Mouse (Mus musculus) cerebellum, adult (tissue): ENCODE data around the gene Olfr684.

ENCODE experiments used
- ATAC-seq: cut with Nextera tagmentation; 2 replicates; pipeline ENCODE4 v1.9.2; 2017; ENCODE audit warnings: mild to moderate bottlenecking, moderate library complexity, mixed read lengths; ENCODE audit not compliant: insufficient number of reproducible peaks, low FRiP score, low TSS enrichment

Gene Olfr684

DNA sequence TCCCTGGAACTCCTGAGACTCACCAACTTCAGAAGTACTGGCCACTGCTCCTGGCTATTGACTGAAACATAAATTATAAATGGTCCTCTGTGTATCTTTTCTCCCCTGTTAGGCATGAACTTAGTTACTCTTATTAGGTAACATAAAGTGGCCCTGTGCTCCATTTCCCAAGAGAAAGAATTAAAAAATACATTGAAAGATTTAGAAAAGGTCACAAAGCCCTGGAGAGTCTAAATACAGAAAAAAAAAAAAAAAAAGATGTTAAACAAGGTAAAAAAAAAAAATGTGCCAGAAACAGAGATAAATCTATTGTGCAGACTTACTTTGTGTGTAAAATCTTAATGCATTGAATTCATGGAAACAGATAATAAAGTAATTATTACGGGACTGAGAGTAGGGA lies at the start of gene Olfr684:
Olfr684 (minus strand) TSS at position 101 of the 400 bp plus-strand sequence.
- no peak for ATAC-seq

DNA sequence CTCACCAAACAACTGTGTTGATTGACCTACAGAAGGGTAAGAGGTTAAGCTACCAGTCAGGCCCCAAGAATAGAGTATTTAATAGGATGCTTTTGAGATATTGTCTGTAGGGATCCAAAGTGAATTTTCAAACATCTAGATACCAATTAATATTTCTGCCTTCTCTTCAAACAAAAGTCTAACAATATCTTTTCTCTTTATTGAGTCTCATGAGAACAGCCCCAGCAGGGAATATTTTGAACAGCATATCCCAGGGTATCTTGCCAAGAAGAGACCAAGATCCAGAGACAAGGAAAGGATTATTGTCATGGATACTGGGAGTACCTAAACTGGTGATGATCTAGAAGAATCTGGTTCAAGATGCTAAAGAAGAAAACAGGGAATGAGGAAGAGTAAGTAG lies 43.9 kb upstream of the Olfr684 start, which contains the start of gene Olfr686:
Olfr686 (minus strand) TSS at position 101 of the 400 bp plus-strand sequence.
- no peak for ATAC-seq

DNA sequence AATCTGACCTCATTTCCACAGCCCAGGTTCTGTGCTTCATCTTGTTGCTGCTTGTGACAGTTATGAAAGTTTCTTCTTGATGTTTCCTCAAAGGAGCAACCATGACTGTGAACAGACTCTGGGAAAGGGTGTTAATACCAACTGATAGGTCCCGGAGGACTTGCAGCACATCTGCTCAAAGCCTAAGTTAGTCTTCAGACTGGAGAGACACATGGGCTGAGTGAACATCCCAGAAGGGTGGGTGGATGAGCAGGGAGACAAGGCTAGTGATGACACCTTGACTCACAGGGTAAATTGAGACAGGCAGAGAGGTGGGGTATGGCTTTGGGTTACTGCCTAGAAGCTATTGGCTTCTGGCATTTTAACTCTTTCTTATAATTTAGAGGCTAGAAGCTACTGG lies 22.5 kb upstream of the Olfr684 start, which contains the start of gene Olfr685:
Olfr685 (minus strand) TSS at position 101 of the 400 bp plus-strand sequence.
- ATAC-seq, result no peak

DNA sequence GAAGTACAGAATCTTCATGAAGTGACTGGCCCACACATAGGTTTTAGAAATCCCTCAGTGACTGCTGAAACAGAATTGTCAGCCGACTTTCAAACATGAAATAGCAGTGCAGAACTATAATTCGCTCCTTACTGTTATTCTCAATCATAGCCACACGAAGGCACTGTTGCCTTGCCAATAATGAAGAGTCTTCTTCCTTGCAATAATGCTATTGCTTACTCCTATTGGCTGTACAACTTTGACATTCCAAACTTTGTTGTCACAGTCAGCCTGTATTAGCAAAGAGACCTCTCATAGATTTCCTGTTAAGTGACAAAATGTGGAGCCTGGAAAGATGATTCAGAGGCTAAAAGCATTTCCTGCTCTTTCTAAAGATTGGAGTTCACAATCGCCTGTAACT lies 7.3 kb upstream of the Olfr684 start:
- no peak for ATAC-seq

DNA sequence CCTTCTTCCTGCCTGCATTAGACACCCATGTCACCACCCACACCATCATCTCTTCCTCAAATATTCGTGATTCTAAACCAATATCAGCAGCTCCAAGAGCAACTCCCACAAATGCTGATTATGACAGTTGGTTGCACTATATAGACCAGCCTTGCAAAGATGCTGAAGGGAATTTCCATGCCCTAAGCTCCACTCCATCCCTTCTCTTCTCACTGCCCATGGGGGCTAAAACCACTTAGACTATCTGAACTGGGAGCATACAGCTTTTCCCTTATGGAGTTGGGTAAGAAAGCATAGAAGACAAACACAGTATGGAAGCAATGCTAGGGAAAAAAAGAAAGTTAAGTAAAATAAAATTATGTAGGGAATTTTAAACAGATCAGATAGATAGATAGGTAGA lies 16.5 kb downstream of the Olfr684 start, which contains the start of gene Olfr683:
Olfr683 (minus strand) TSS at position 101 of the 400 bp plus-strand sequence.
- no peak for ATAC-seq

DNA sequence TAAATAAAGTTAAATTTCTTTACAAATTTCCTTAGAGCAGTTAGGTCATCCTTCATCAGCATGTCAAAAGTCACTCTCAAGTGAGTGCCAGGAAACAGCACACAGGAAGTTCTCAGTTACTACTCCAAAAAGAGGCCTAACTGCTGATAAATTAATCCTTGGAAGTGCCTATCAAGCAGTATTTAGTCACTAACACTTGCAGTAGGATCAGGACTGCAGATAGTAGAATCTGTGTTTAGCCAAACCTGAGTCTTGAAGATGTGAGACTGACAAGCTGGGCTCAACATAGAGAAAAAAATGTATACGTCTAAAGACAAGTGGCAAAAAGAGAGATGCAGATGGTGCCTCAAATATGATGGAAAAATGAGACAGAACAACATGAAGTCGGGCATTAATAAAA lies 22.2 kb downstream of the Olfr684 start:
- no peak for ATAC-seq

DNA sequence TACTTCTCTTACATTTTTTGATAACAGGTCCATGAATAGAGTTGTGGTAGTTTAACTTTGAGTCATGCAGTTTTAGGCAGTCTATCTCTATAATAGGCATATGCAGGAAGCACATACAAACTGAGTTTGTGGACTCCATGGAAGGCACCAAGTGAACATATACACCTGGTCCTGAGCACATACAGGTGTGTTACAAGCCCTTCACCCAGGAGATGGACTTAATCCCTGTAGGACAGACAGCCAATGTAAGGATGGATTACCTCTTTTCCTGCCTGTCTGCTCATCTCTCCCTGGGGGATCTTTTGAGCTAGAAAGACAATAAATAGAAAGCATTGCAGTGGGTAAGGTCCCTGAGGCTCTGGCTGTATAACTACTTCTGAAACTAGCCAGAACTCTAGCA lies 46.9 kb downstream of the Olfr684 start, which contains the start of gene Olfr681:
Olfr681 (plus strand) TSS at position 301 of the 400 bp plus-strand sequence.
- no peak for ATAC-seq
